Mouse (Mus musculus): ENCODE results near the gene Hdac11. TPM values are rescaled to one million over a fixed set of nuclear protein-coding genes. Genes with fewer than 3 reads are reported as not detected.

The Hdac11 gene
- polyA plus RNA-seq (2015; fragmentation: Nextera tagmentation; extraction: Ambion mirVana), result 12.8 and 15.6 TPM in 2 replicates

DNA sequence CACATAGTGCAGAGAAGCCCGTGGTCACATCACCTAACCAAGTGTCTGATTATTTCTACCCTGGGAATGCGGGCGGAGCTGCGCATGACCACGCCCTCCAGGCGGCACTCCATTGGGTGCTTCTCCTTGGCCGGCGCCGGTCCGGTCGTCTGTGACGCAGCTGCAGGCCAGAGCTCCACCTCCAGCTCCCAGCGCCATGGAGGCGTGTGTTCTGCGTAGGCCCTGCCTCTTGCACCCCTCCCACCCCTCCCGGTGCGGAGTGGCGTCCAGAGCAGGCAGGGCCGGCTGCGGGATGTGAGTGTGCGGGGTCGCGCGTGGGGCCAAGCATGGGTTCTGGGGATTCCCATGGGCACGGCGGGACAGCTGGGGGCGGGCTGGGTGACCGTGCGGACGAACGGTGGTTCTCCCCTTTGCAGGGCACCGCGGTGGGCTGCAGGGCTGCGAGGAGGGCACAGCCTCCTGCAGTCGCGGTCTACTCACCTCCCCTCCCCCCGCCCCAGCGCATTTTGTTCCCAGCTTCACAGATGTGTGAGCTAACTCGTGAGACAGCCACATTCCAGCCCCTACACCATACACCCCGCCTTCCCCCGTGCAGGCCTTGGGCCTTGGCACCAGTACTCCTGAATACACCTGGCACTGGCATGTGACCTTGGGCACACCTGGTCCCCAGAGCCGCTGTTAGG is at the start of gene Hdac11:
Gene Hdac11 (plus strand): TSS at position 112 of the 683 bp plus-strand sequence.
- Histone ChIP-seq H3K4me2 (peak within 1 kb of the TSS; percentile 83), H3K4me1 (peaks cover 75% of the 10 kb centered on the region), H3K36me3 (0 out of 2 replicates have a peak, but pooled peaks cover 8% of the 10 kb centered on the region), H3K9me3 (no peaks in the 10 kb centered on the region), H3K27me3 (no peaks in the 10 kb centered on the region), H3K9ac (peak within 1 kb of the TSS; percentile 81), H3K4me3 (peak within 1 kb of the TSS; percentile 66), H3K27ac (peak within 1 kb of the TSS; percentile 80)
- WGBS, result under 1% methylated on average over 42 of the region's 42 CpGs
- peak; percentile 91 for ATAC-seq (ENCODE audit: insufficient number of reproducible peaks, insufficient read depth, low FRiP score, low TSS enrichment, low read depth)

DNA sequence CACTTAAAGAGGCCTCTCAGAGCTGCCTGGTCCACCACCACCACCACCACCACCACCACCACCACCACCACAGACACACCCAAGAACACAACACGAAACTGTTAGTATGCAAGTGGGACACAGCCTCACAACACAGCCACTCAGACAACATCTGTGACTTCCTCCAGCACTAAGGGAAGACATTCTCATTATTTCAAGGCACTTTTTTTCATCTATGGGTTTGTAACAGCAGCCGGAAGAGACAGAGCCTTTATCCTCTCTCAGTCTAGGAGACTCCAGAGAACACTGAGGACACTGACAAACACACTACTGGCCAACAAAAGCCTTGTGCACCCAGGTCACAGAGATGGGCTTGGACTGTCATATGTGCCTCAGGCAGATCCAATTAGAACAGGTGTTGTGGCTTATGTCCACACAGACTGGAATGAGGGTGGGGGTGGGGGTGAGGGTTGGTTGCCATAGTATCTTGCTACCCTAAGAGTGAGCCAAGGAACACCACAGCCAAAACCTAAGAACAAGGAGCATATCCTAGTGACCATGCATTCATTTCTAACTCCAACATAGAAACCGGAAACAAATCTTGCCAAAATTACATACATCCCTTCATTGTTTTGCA is 48.1 kb upstream of the Hdac11 start:
- no peak overlapping the region for H3K4me2 ChIP-seq

DNA sequence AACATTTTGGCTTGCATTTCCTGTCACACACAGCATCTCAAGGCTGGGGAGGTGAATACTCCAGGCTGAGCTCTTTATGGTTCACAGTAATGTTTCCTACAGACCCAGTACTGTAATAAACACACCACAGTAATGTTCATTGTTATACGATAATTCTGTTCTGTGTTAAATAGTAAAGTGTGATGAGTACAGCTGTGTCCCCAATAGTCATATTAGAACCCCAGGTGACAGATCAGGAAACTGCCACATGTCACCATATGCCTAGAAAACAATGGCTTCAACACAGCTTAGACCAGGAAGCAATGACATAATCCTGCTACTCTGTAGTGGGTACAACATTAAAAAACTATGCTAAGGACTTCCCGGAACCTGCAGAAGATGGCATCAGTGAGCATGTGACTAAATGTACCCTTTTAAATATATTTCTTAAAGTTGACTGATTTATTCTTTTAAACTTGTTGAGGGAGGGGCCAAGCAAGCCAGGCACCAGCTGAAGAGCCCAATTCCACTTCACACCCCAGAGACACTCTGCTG is 47.5 kb upstream of the Hdac11 start:
- H3K4me2 ChIP-seq, result no peak overlapping the region
- H3K27me3 ChIP-seq, result no peaks in the 10 kb centered on the region; the same call in 1 of the 2 replicates
- H3K27ac ChIP-seq, result no peak overlapping the region
- H3K9ac ChIP-seq, result no peak overlapping the region
- no peaks in the 10 kb centered on the region for H3K36me3 ChIP-seq
- no peak overlapping the region for H3K4me3 ChIP-seq
- 91% methylated on average over 2 of the region's 2 CpGs for WGBS
- no peaks in the 10 kb centered on the region for H3K9me3 ChIP-seq
- no peak for ATAC-seq (ENCODE audit: insufficient number of reproducible peaks, insufficient read depth, low FRiP score, low TSS enrichment, low read depth)
- peaks cover 7% of the 10 kb centered on the region for H3K4me1 ChIP-seq

More for the DNA sequence above, 48.1 kb upstream of the Hdac11 start:
- Histone ChIP-seq H3K9me3 (no peaks in the 10 kb centered on the region), H3K27me3 (no peaks in the 10 kb centered on the region), H3K36me3 (no peaks in the 10 kb centered on the region), H3K4me3 (no peak overlapping the region), H3K4me1 (peaks cover 7% of the 10 kb centered on the region), H3K27ac (no peak overlapping the region), H3K9ac (no peak overlapping the region)
- WGBS, result 78% methylated on average over 3 of the region's 3 CpGs
- ATAC-seq (ENCODE audit: insufficient number of reproducible peaks, insufficient read depth, low FRiP score, low TSS enrichment, low read depth), result no peak

DNA sequence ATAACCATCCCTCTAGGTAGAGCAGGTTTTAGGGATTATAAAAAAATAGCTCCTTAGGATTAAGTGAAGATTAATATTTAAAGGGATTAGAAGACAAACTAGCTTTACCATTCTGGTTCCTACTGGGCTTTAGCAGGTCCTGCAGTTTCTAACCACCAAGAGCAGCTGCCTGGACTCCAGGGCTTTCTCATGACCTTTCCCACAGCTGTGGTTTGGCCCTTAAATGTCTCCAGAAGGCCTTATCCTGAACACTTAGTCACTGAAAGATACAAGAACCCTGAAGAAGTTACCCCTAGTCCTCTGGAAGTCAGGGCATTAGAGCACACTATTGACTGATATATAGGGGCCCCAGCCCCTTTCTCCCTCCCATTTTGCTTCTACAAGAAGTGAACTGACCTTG is 47.0 kb upstream of the Hdac11 start:
- H3K4me3 ChIP-seq, result no peak overlapping the region
- no peak overlapping the region for H3K9ac ChIP-seq
- peaks cover 2% of the 10 kb centered on the region; the same call in 1 of the 2 replicates for H3K27me3 ChIP-seq
- H3K4me1 ChIP-seq, result peaks cover 3% of the 10 kb centered on the region
- H3K4me2 ChIP-seq, result no peak overlapping the region
- no peak overlapping the region for H3K27ac ChIP-seq
- no peaks in the 10 kb centered on the region for H3K9me3 ChIP-seq
- no peaks in the 10 kb centered on the region for H3K36me3 ChIP-seq
- no peak for ATAC-seq (ENCODE audit: insufficient number of reproducible peaks, insufficient read depth, low FRiP score, low TSS enrichment, low read depth)

DNA sequence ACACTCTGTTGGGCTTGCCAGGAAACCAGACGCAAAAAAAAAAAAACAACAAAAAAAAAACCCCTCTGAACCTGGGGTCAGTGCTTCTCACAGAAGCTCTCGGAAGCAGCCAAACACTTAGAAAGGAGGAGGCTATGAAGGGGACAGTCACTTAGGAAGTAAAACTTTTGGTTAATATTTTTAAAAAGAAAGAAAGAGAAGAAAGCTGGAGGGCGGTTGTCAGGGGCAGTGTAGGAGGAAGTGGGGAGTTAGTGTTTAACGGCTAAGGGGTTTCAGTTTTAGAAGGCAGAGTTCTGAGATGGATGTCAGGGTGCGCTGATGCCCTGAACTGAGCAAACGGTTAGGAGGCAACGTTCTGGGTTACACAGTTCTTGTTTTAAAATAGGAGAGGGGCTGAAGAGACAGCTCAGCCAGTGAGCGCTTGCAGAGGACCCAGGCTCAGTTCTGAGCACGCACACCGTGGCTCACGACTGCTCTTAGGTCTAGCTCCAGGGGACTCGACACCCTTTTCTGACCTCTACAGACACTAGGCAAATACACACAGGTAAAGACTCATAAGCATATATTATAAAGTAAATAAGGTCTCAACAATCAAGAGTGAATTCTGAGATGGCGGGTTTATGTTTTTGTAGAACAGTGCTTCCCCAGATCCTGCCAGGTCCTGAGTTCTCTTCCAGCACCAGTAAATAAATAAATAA is 46.0 kb upstream of the Hdac11 start:
- Histone ChIP-seq H3K4me3 (no peak overlapping the region), H3K27ac (no peak overlapping the region), H3K4me1 (no peaks in the 10 kb centered on the region), H3K4me2 (no peak overlapping the region), H3K27me3 (peaks cover 12% of the 10 kb centered on the region; the same call in 1 of the 2 replicates), H3K36me3 (no peaks in the 10 kb centered on the region), H3K9me3 (no peaks in the 10 kb centered on the region), H3K9ac (no peak overlapping the region)
- WGBS, result 62% methylated on average over 13 of the region's 13 CpGs
- no peak for ATAC-seq (ENCODE audit: insufficient number of reproducible peaks, insufficient read depth, low FRiP score, low TSS enrichment, low read depth)

DNA sequence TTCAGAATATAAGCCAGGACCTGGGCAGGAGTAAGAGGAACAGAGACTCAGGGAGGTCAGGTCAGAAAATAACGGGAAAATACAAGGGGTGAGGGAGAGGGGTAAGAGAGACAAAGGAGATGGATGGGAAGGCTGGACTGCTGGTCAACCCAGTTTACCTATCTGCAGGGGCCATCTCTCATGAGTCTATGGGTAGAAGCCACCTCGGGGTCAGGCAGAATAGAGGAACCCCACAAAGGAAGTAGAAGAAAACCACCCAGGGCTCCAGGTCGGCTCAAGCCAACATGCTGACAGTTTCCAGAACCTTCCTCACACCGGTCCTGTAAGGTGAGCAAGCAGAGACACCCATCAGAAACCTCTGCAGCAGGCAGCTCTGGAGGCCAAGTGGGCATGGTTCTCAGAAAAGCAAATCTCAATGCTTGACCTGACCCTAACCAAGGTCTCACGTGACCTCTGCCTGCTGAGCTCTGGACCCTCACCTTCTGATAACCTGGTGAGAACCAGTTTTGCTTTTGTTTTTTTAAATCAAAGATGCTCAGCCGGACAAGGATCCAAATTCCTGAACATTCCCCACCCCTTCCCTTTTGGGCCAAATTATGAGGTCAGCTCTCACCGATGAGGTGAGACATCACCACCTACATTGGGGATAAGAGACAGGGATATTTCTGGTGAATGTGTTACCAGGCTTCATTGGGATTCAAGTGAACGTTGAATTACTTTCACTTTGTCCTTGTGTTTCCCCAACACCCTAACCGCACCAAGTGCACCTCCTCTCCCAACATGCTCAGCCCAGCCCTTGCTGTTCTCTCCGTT is 45.1 kb upstream of the Hdac11 start:
- Histone ChIP-seq H3K27ac (no peak overlapping the region), H3K9ac (no peak overlapping the region), H3K4me3 (no peak overlapping the region), H3K27me3 (peaks cover 20% of the 10 kb centered on the region), H3K4me1 (peaks cover 6% of the 10 kb centered on the region), H3K4me2 (no peak overlapping the region), H3K36me3 (no peaks in the 10 kb centered on the region), H3K9me3 (no peaks in the 10 kb centered on the region)
- 85% methylated on average over 10 of the region's 10 CpGs for WGBS
- no peak for ATAC-seq (ENCODE audit: insufficient number of reproducible peaks, insufficient read depth, low FRiP score, low TSS enrichment, low read depth)

DNA sequence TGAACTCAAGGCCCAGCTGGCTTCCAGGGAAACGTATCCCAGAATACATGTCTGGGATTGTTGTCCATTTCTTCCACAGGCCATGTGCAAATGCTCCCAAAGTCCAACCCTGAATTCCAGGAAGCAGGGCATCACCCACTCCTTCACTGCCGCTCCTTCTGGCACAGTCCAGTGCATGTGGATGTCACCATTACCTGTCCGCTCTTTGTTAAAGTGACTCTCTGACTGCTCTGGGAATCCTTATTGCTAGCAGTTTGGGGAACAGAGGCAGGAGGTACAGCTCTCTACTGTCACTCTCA is 44.6 kb upstream of the Hdac11 start:
- H3K9ac ChIP-seq, result no peak overlapping the region
- no peak for ATAC-seq (ENCODE audit: insufficient number of reproducible peaks, insufficient read depth, low FRiP score, low TSS enrichment, low read depth)
- no peak overlapping the region for H3K4me2 ChIP-seq
- 91% methylated on average over 3 of the region's 3 CpGs for WGBS
- peaks cover 25% of the 10 kb centered on the region for H3K27me3 ChIP-seq
- H3K4me1 ChIP-seq, result peaks cover 8% of the 10 kb centered on the region
- H3K27ac ChIP-seq, result no peak overlapping the region
- H3K36me3 ChIP-seq, result no peaks in the 10 kb centered on the region
- no peak overlapping the region for H3K4me3 ChIP-seq
- no peaks in the 10 kb centered on the region for H3K9me3 ChIP-seq

DNA sequence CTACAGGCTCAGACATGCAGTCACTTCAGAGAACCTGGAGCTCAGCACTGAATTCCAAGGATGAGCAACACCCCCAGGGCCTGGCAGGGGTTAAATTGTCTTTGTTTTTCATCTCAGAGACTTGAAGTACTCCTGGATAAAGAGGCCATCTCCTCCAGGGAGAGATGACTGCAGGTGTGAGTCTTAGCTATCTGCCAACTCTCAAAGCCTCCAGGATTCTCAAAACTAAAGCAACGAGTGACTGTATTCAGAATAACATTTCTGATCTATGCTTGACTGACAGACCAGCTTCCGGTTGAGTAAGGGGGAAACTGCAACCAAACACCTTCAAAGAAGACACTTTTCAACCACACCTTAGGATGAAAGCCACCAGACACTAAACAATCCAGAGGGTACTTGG is 41.7 kb upstream of the Hdac11 start:
- Histone ChIP-seq H3K9ac (no peak overlapping the region), H3K4me3 (no peak overlapping the region), H3K9me3 (no peaks in the 10 kb centered on the region), H3K4me2 (no peak overlapping the region), H3K27me3 (peaks cover 38% of the 10 kb centered on the region), H3K27ac (no peak overlapping the region), H3K4me1 (peaks cover 15% of the 10 kb centered on the region), H3K36me3 (no peaks in the 10 kb centered on the region)
- WGBS, result 44% methylated on average over 2 of the region's 2 CpGs
- no peak for ATAC-seq (ENCODE audit: insufficient number of reproducible peaks, insufficient read depth, low FRiP score, low TSS enrichment, low read depth)

DNA sequence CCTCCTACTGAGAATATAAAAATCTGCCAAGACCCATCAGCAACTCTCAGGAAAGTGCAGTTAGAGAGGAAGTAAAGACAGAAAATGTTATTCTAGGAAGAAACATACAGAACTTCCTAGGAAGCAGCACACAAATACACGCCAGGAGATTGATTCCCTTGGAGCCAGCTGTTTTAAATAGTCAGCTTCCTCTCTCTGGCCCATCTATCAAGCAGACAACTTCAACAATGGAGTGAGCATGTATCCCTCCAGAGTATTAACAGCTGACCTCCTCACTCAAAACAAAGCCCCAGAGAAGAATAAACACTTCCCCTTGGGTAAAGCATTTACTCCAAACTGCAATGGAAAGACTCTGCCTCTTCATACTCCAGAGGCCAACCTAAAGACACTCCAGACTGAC is 41.3 kb upstream of the Hdac11 start:
- Histone ChIP-seq H3K9me3 (no peaks in the 10 kb centered on the region), H3K27me3 (peaks cover 38% of the 10 kb centered on the region), H3K36me3 (no peaks in the 10 kb centered on the region), H3K4me2 (0 out of 2 replicates have a peak overlapping the region, but pooled peaks have one; percentile 100), H3K4me1 (peaks cover 15% of the 10 kb centered on the region), H3K27ac (no peak overlapping the region), H3K9ac (no peak overlapping the region), H3K4me3 (no peak overlapping the region)
- 35% methylated on average over 1 of the region's 1 CpGs for WGBS
- no peak for ATAC-seq (ENCODE audit: insufficient number of reproducible peaks, insufficient read depth, low FRiP score, low TSS enrichment, low read depth)

DNA sequence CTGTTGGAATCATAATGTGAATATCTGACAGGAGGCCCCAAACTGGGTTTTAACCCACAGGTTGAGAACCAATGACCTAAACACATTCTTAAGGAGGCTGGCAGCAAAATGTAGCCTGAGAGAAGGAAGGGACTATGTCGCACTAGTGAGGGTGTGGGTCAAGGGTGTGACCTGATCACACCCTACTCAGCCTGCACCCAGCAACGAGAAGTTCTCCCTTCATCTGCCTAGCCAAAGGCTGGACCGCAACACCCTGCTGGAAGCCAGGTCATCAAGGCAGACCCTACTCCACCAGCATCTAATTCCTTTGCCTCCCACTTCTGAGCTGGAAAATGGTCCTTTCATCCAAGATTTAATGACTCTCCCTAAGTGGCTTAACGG is 40.6 kb upstream of the Hdac11 start:
- Histone ChIP-seq H3K27ac (no peak overlapping the region), H3K27me3 (peaks cover 38% of the 10 kb centered on the region), H3K4me1 (peaks cover 15% of the 10 kb centered on the region), H3K9me3 (no peaks in the 10 kb centered on the region), H3K9ac (peak overlapping the region; percentile 70; the same call in 1 of the 2 replicates), H3K36me3 (no peaks in the 10 kb centered on the region), H3K4me3 (peak overlapping the region; percentile 62), H3K4me2 (peak overlapping the region; percentile 100)
- no peak for ATAC-seq (ENCODE audit: insufficient number of reproducible peaks, insufficient read depth, low FRiP score, low TSS enrichment, low read depth)
- WGBS, result 27% methylated on average over 4 of the region's 4 CpGs
